Mouse (Mus musculus): ENCODE results near the gene Esr1. TPM values are rescaled to one million over a fixed set of nuclear protein-coding genes. Genes with fewer than 3 reads are reported as not detected.

Gene Esr1
- polyA plus RNA-seq, 2 experiments = 0.06 to 0.29 TPM

- H3K27ac ChIP-seq = no peak overlapping the region
- 62% methylated on average over 1 of the region's 1 CpGs for WGBS (ENCODE audit: insufficient replicate concordance)
- H3K27me3 ChIP-seq (ENCODE audit: control insufficient read depth, insufficient read depth, low read length) = no peaks in the 10 kb centered on the region
- no peaks in the 10 kb centered on the region for H3K9me3 ChIP-seq (ENCODE audit: control insufficient read depth, low read length)
- H3K36me3 ChIP-seq (replicated peaks; ENCODE audit: control insufficient read depth, insufficient read depth, low read depth) = no peaks in the 10 kb centered on the region
- ATAC-seq (ENCODE audit: insufficient read depth) = no peak
- H3K9ac ChIP-seq (replicated peaks) = no peak overlapping the region
- H3K4me3 ChIP-seq (ENCODE audit: insufficient read depth in 1 of 2, low read depth in 2 of 2, low read length in 2 of 2) = no peak overlapping the region
- H3K4me2 ChIP-seq (ENCODE audit: low read depth) = no peak overlapping the region
- DNase-seq (ENCODE audit: low read depth in 3 of 3, low spot score in 3 of 3) = no peak
- H3K4me1 ChIP-seq (replicated peaks; ENCODE audit: control insufficient read depth in 2 of 2, insufficient read depth in 2 of 2, low read length in 1 of 2) = no peaks in the 10 kb centered on the region
- TF ChIP-seq CTCF (IDR thresholded peaks at IDR 0.05; ENCODE audit: low read depth) (no peak), EP300 (IDR thresholded peaks at IDR 0.05; ENCODE audit: low read depth) (no peak)
Measured at GRCm38 (mm10) chr10:5014976-5015375, 403.6 kb downstream of the Esr1 start.

GRCm38 (mm10) chr10:5017148-5017547 is 405.8 kb downstream of the Esr1 start:
- TF ChIP-seq CTCF (IDR thresholded peaks at IDR 0.05; ENCODE audit: low read depth) (no peak), EP300 (IDR thresholded peaks at IDR 0.05; ENCODE audit: low read depth) (no peak)
- Histone ChIP-seq H3K9me3 (ENCODE audit: control insufficient read depth, low read length) (no peaks in the 10 kb centered on the region), H3K36me3 (replicated peaks; ENCODE audit: control insufficient read depth, insufficient read depth, low read depth) (no peaks in the 10 kb centered on the region), H3K27me3 (ENCODE audit: control insufficient read depth, insufficient read depth, low read length) (no peaks in the 10 kb centered on the region), H3K27ac (no peak overlapping the region), H3K9ac (replicated peaks) (no peak overlapping the region), H3K4me3 (ENCODE audit: insufficient read depth in 1 of 2, low read depth in 2 of 2, low read length in 2 of 2) (no peak overlapping the region), H3K4me2 (ENCODE audit: low read depth) (no peak overlapping the region), H3K4me1 (replicated peaks; ENCODE audit: control insufficient read depth in 2 of 2, insufficient read depth in 2 of 2, low read length in 1 of 2) (no peaks in the 10 kb centered on the region)
- WGBS (ENCODE audit: insufficient replicate concordance) = 44% methylated on average over 1 of the region's 1 CpGs
- DNase-seq (ENCODE audit: low read depth in 3 of 3, low spot score in 3 of 3) (no peak), ATAC-seq (ENCODE audit: insufficient read depth) (no peak)

GRCm38 (mm10) chr10:5025906-5026305 is 414.5 kb downstream of the Esr1 start:
- no peak overlapping the region for H3K27ac ChIP-seq
- no peak for TF ChIP-seq EP300 (IDR thresholded peaks at IDR 0.05; ENCODE audit: low read depth)
- no peak for TF ChIP-seq CTCF (IDR thresholded peaks at IDR 0.05; ENCODE audit: low read depth)
- no peaks in the 10 kb centered on the region for H3K36me3 ChIP-seq (replicated peaks; ENCODE audit: control insufficient read depth, insufficient read depth, low read depth)
- WGBS (ENCODE audit: insufficient replicate concordance) = 73% methylated on average over 4 of the region's 4 CpGs
- H3K27me3 ChIP-seq (ENCODE audit: control insufficient read depth, insufficient read depth, low read length) = no peaks in the 10 kb centered on the region
- no peak overlapping the region for H3K4me2 ChIP-seq (ENCODE audit: low read depth)
- H3K9me3 ChIP-seq (ENCODE audit: control insufficient read depth, low read length) = no peaks in the 10 kb centered on the region
- DNase-seq (ENCODE audit: low read depth in 3 of 3, low spot score in 3 of 3) (no peak), ATAC-seq (ENCODE audit: insufficient read depth) (no peak)
- H3K4me3 ChIP-seq (ENCODE audit: insufficient read depth in 1 of 2, low read depth in 2 of 2, low read length in 2 of 2) = no peak overlapping the region
- H3K4me1 ChIP-seq (replicated peaks; ENCODE audit: control insufficient read depth in 2 of 2, insufficient read depth in 2 of 2, low read length in 1 of 2) = no peaks in the 10 kb centered on the region
- no peak overlapping the region for H3K9ac ChIP-seq (replicated peaks)

GRCm38 (mm10) chr10:5027208-5027607 is 415.8 kb downstream of the Esr1 start:
- WGBS (ENCODE audit: insufficient replicate concordance) = 68% methylated on average over 1 of the region's 1 CpGs
- no peak for ATAC-seq (ENCODE audit: insufficient read depth)

GRCm38 (mm10) chr10:5028301-5028700 is 416.9 kb downstream of the Esr1 start:
- H3K9ac ChIP-seq (replicated peaks) = no peak overlapping the region
- no peaks in the 10 kb centered on the region for H3K9me3 ChIP-seq (ENCODE audit: control insufficient read depth, low read length)
- no peaks in the 10 kb centered on the region for H3K36me3 ChIP-seq (replicated peaks; ENCODE audit: control insufficient read depth, insufficient read depth, low read depth)
- ATAC-seq (ENCODE audit: insufficient read depth) (no peak), DNase-seq (ENCODE audit: low read depth in 3 of 3, low spot score in 3 of 3) (no peak)
- no peak overlapping the region for H3K4me2 ChIP-seq (ENCODE audit: low read depth)
- no peak overlapping the region for H3K4me3 ChIP-seq (ENCODE audit: insufficient read depth in 1 of 2, low read depth in 2 of 2, low read length in 2 of 2)
- WGBS (ENCODE audit: insufficient replicate concordance) = 59% methylated on average over 9 of the region's 9 CpGs
- no peak overlapping the region for H3K27ac ChIP-seq
- no peaks in the 10 kb centered on the region for H3K4me1 ChIP-seq (replicated peaks; ENCODE audit: control insufficient read depth in 2 of 2, insufficient read depth in 2 of 2, low read length in 1 of 2)
- no peaks in the 10 kb centered on the region for H3K27me3 ChIP-seq (ENCODE audit: control insufficient read depth, insufficient read depth, low read length)
- TF ChIP-seq CTCF (IDR thresholded peaks at IDR 0.05; ENCODE audit: low read depth) = no peak
- TF ChIP-seq EP300 (IDR thresholded peaks at IDR 0.05; ENCODE audit: low read depth) = no peak

More at GRCm38 (mm10) chr10:5027208-5027607, 415.8 kb downstream of the Esr1 start:
- Histone ChIP-seq H3K27me3 (ENCODE audit: control insufficient read depth, insufficient read depth, low read length) (no peaks in the 10 kb centered on the region), H3K27ac (no peak overlapping the region), H3K4me3 (ENCODE audit: insufficient read depth in 1 of 2, low read depth in 2 of 2, low read length in 2 of 2) (no peak overlapping the region), H3K4me2 (ENCODE audit: low read depth) (no peak overlapping the region), H3K9ac (replicated peaks) (no peak overlapping the region), H3K9me3 (ENCODE audit: control insufficient read depth, low read length) (no peaks in the 10 kb centered on the region), H3K36me3 (replicated peaks; ENCODE audit: control insufficient read depth, insufficient read depth, low read depth) (no peaks in the 10 kb centered on the region), H3K4me1 (replicated peaks; ENCODE audit: control insufficient read depth in 2 of 2, insufficient read depth in 2 of 2, low read length in 1 of 2) (no peaks in the 10 kb centered on the region)
- TF ChIP-seq EP300 (IDR thresholded peaks at IDR 0.05; ENCODE audit: low read depth) (no peak), CTCF (IDR thresholded peaks at IDR 0.05; ENCODE audit: low read depth) (no peak)
- DNase-seq (ENCODE audit: low read depth in 3 of 3, low spot score in 3 of 3) = no peak
